Mouse (Mus musculus): ENCODE measurements around the gene Nlrc5. TPM values are rescaled to one million over a fixed set of nuclear protein-coding genes. Genes with fewer than 3 reads are reported as not detected.

Gene Nlrc5
- polyA plus RNA-seq, 2 experiments: 0.23 to 0.28 TPM

DNA sequence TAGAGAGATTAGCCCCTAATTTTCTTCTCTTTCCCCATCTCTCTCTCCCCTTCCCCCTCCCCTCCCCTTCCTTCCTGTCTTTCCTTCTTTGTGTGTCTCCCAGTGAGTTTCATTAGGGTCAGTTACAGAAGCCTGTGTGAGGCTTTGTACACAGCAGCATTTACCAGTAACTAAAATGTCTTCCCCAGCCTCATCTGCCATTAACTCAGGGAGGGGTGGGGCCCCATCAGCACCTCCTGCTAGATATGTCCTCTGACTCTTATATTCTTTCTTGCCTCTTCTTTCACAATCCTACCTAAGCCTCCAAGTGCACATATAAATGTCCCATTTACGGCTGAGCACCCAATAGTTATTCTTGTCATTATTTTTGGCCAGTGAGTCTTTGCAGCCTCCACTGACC lies 6.2 kb downstream of the Nlrc5 start:
- 85% methylated on average over 1 of the region's 1 CpGs for WGBS
- Histone ChIP-seq H3K4me3 (replicated peaks; ENCODE audit: low read length) (no peak overlapping the region), H3K27ac (replicated peaks; ENCODE audit: low read depth, low read length) (no peak overlapping the region), H3K9me3 (ENCODE audit: control insufficient read depth, low read length) (no peaks in the 10 kb centered on the region), H3K27me3 (ENCODE audit: control insufficient read depth, insufficient read depth, low read length) (no peaks in the 10 kb centered on the region), H3K4me1 (ENCODE audit: control insufficient read depth, insufficient read depth, low read length) (no peaks in the 10 kb centered on the region), H3K9ac (ENCODE audit: low read depth, low read length, severe bottlenecking) (no peak overlapping the region), H3K36me3 (ENCODE audit: control insufficient read depth, insufficient read depth, low read length) (no peaks in the 10 kb centered on the region), H3K4me2 (replicated peaks; ENCODE audit: low read depth, low read length, severe bottlenecking) (no peak overlapping the region)
- DNase-seq (ENCODE audit: low spot score): no peak
- no peak for TF ChIP-seq POLR2A (IDR thresholded peaks at IDR 0.05; ENCODE audit: borderline replicate concordance, extremely low read depth, insufficient read depth, insufficient read length)
- ATAC-seq (ENCODE audit: low FRiP score, low read depth): no peak

DNA sequence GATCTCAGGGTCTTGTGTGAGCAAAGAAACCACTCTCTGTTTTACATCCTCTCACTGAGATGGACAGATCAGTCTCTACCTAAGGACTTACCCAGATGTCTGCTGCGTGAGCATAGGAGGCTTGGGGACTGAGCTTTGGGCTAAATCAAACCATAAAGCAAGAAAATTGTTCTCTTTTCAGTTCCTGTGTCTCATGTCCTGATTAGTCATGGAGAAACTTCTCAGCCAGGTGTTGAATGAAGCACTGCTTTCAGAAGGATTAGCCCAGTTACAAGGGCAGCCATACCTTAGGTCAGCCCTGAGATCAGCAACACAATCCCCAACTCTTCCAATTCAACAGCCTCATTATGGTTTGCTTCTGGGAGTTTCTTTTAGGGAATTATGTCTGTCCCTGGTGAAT lies 7.5 kb downstream of the Nlrc5 start:
- Histone ChIP-seq H3K27me3 (ENCODE audit: control insufficient read depth, insufficient read depth, low read length) (no peaks in the 10 kb centered on the region), H3K4me1 (ENCODE audit: control insufficient read depth, insufficient read depth, low read length) (no peaks in the 10 kb centered on the region), H3K9me3 (ENCODE audit: control insufficient read depth, low read length) (no peaks in the 10 kb centered on the region), H3K36me3 (ENCODE audit: control insufficient read depth, insufficient read depth, low read length) (no peaks in the 10 kb centered on the region), H3K27ac (replicated peaks; ENCODE audit: low read depth, low read length) (no peak overlapping the region), H3K9ac (ENCODE audit: low read depth, low read length, severe bottlenecking) (no peak overlapping the region), H3K4me3 (replicated peaks; ENCODE audit: low read length) (no peak overlapping the region), H3K4me2 (replicated peaks; ENCODE audit: low read depth, low read length, severe bottlenecking) (no peak overlapping the region)
- 81% methylated on average over 1 of the region's 1 CpGs for WGBS
- TF ChIP-seq POLR2A (IDR thresholded peaks at IDR 0.05; ENCODE audit: borderline replicate concordance, extremely low read depth, insufficient read depth, insufficient read length): no peak
- ATAC-seq (ENCODE audit: low FRiP score, low read depth): no peak
- no peak for DNase-seq (ENCODE audit: low spot score)

- Histone ChIP-seq H3K9me3 (ENCODE audit: control insufficient read depth, low read length) (no peaks in the 10 kb centered on the region), H3K27me3 (ENCODE audit: control insufficient read depth, insufficient read depth, low read length) (no peaks in the 10 kb centered on the region), H3K4me2 (replicated peaks; ENCODE audit: low read depth, low read length, severe bottlenecking) (no peak overlapping the region), H3K4me1 (ENCODE audit: control insufficient read depth, insufficient read depth, low read length) (no peaks in the 10 kb centered on the region), H3K4me3 (replicated peaks; ENCODE audit: low read length) (no peak overlapping the region), H3K9ac (ENCODE audit: low read depth, low read length, severe bottlenecking) (no peak overlapping the region), H3K27ac (replicated peaks; ENCODE audit: low read depth, low read length) (no peak overlapping the region), H3K36me3 (ENCODE audit: control insufficient read depth, insufficient read depth, low read length) (no peaks in the 10 kb centered on the region)
- TF ChIP-seq POLR2A (IDR thresholded peaks at IDR 0.05; ENCODE audit: borderline replicate concordance, extremely low read depth, insufficient read depth, insufficient read length): no peak
- DNase-seq (ENCODE audit: low spot score) (no peak), ATAC-seq (ENCODE audit: low FRiP score, low read depth) (no peak)
- 94% methylated on average over 3 of the region's 3 CpGs for WGBS
These were observed 9.0 kb downstream of the Nlrc5 start for GRCm38 (mm10) chr8:94443153-94443552.

- H3K27me3 ChIP-seq (ENCODE audit: control insufficient read depth, insufficient read depth, low read length): no peaks in the 10 kb centered on the region
- no peak overlapping the region for H3K27ac ChIP-seq (replicated peaks; ENCODE audit: low read depth, low read length)
- no peaks in the 10 kb centered on the region for H3K4me1 ChIP-seq (ENCODE audit: control insufficient read depth, insufficient read depth, low read length)
- no peak for ATAC-seq (ENCODE audit: low FRiP score, low read depth)
- no peak for TF ChIP-seq POLR2A (IDR thresholded peaks at IDR 0.05; ENCODE audit: borderline replicate concordance, extremely low read depth, insufficient read depth, insufficient read length)
- H3K9me3 ChIP-seq (ENCODE audit: control insufficient read depth, low read length): no peaks in the 10 kb centered on the region
- 73% methylated on average over 2 of the region's 2 CpGs for WGBS
- no peaks in the 10 kb centered on the region for H3K36me3 ChIP-seq (ENCODE audit: control insufficient read depth, insufficient read depth, low read length)
- H3K9ac ChIP-seq (ENCODE audit: low read depth, low read length, severe bottlenecking): no peak overlapping the region
- no peak overlapping the region for H3K4me3 ChIP-seq (replicated peaks; ENCODE audit: low read length)
- no peak for DNase-seq (ENCODE audit: low spot score)
- H3K4me2 ChIP-seq (replicated peaks; ENCODE audit: low read depth, low read length, severe bottlenecking): no peak overlapping the region
These were observed 10.3 kb downstream of the Nlrc5 start for GRCm38 (mm10) chr8:94444480-94444879.

DNA sequence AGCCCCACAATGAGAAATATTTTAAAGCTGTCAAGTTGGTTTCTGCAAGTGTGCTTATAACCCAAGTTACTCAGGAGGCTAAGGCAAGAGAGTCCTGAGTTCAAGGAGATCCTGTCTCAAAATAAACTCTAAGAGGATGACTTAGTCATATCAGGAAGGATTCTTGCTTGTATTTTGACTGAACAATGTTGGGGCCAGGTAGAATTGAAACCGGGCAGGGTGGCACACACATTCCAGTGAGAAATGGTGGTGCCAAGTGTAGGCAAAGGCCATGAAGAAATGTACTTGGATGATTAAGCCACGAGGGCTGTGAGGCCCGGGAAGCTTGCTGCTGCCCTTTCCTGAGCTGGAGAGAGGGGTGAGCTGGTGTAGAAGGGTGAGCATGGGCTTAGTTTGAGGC lies 13.0 kb downstream of the Nlrc5 start:
- Histone ChIP-seq H3K27ac (replicated peaks; ENCODE audit: low read depth, low read length) (no peak overlapping the region), H3K27me3 (ENCODE audit: control insufficient read depth, insufficient read depth, low read length) (no peaks in the 10 kb centered on the region), H3K4me3 (replicated peaks; ENCODE audit: low read length) (no peak overlapping the region), H3K4me2 (replicated peaks; ENCODE audit: low read depth, low read length, severe bottlenecking) (no peak overlapping the region), H3K36me3 (ENCODE audit: control insufficient read depth, insufficient read depth, low read length) (no peaks in the 10 kb centered on the region), H3K9me3 (ENCODE audit: control insufficient read depth, low read length) (no peaks in the 10 kb centered on the region), H3K4me1 (ENCODE audit: control insufficient read depth, insufficient read depth, low read length) (no peaks in the 10 kb centered on the region), H3K9ac (ENCODE audit: low read depth, low read length, severe bottlenecking) (no peak overlapping the region)
- DNase-seq (ENCODE audit: low spot score) (no peak), ATAC-seq (ENCODE audit: low FRiP score, low read depth) (no peak)
- WGBS: 81% methylated on average over 3 of the region's 3 CpGs
- no peak for TF ChIP-seq POLR2A (IDR thresholded peaks at IDR 0.05; ENCODE audit: borderline replicate concordance, extremely low read depth, insufficient read depth, insufficient read length)
